Mouse (Mus musculus) monocyte, adult 59 days (primary cell): ENCODE results near the gene 4930486L24Rik. TPM values are rescaled to one million over a fixed set of nuclear protein-coding genes. Genes with fewer than 3 reads are reported as not detected.

Source experiments
- total RNA-seq, 2 experiments: library from RNA; stranded (reverse); gene quantifications; one replicate each; pipeline ENCODE4 v1.2.4; 2023

The 4930486L24Rik gene
- total RNA-seq = not detected

GRCm38 (mm10) chr13:60864281-60864680 is at the start of gene 4930486L24Rik:
Gene 4930486L24Rik (minus strand): TSS chr13:60864475.

GRCm38 (mm10) chr13:60904780-60905179 is 40.5 kb upstream of the 4930486L24Rik start, which contains the start of gene Tpbpb:
Gene Tpbpb (minus strand): TSS chr13:60904880.

GRCm38 (mm10) chr13:60897328-60897727 is 33.1 kb upstream of the 4930486L24Rik start, which contains the start of gene Ctla2b:
Gene Ctla2b (minus strand): TSS chr13:60897447.

GRCm38 (mm10) chr13:60896794-60897193 is 32.5 kb upstream of the 4930486L24Rik start, which contains the start of gene Gm49392:
Gene Gm49392 (minus strand): TSS chr13:60896894.

GRCm38 (mm10) chr13:60802749-60803148 is 61.5 kb downstream of the 4930486L24Rik start, which contains the start of gene Ctsll3:
Gene Ctsll3 (minus strand): TSS chr13:60802849.

Other genes starting within 250 kb of the 4930486L24Rik start
- gene BC051665, start 78.1 kb downstream of the 4930486L24Rik start, total RNA-seq = not detected
- not detected for gene Ctsll3, start 61.6 kb downstream of the 4930486L24Rik start, total RNA-seq
- not detected for gene Gm49392, start 32.4 kb upstream of the 4930486L24Rik start, total RNA-seq
- gene Ctla2b, start 33.0 kb upstream of the 4930486L24Rik start, total RNA-seq = 10 to 100 TPM in 1 of 2 experiments, 1 to 10 TPM in 1; 7.5 to 14.3 TPM
- not detected for gene Tpbpb, start 40.4 kb upstream of the 4930486L24Rik start, total RNA-seq
- gene Gm49393, start 71.1 kb upstream of the 4930486L24Rik start, total RNA-seq = not detected
- under 1 TPM in 1 of 2 experiments, not detected in 1; 0.70 TPM for gene Gm49391, start 72.1 kb upstream of the 4930486L24Rik start, total RNA-seq
- under 1 TPM in 1 of 2 experiments, not detected in 1; 0.55 TPM for gene Ctla2a, start 72.2 kb upstream of the 4930486L24Rik start, total RNA-seq
- not detected for gene Tpbpa, start 77.5 kb upstream of the 4930486L24Rik start, total RNA-seq
- gene Ctsj, start 141.5 kb upstream of the 4930486L24Rik start, total RNA-seq = not detected
- gene Ctsq, start 176.2 kb upstream of the 4930486L24Rik start, total RNA-seq = not detected